Mouse (Mus musculus) heart, embryonic 11.5 days (tissue): ENCODE results near the gene Trim45. TPM values are rescaled to one million over a fixed set of nuclear protein-coding genes. Genes with fewer than 3 reads are reported as not detected.

Experiments
- ATAC-seq: fragments of 200-750 bp; cut with Nextera tagmentation; replicated peaks from 2 replicates; pipeline ENCODE4 v1.8.0; 2017; ENCODE audit warnings: moderate library complexity; ENCODE audit not compliant: insufficient number of reproducible peaks, low FRiP score, low TSS enrichment
- H3K27ac ChIP-seq: fragments of 300-500 bp; sonication (generic); 2 replicates; pipeline ENCODE4 v1.5.1; 2014; ENCODE audit warnings: mild to moderate bottlenecking, low read depth, low read length
- H3K27me3 ChIP-seq: fragments of 300-500 bp; sonication (generic); 2 replicates; pipeline ENCODE4 v1.6.1; 2014; ENCODE audit warnings: mild to moderate bottlenecking, low read length, mixed read lengths; ENCODE audit not compliant: control insufficient read depth, insufficient read depth
- H3K36me3 ChIP-seq: fragments of 300-500 bp; sonication (generic); 2 replicates; pipeline ENCODE4 v1.6.1; 2014; ENCODE audit warnings: mild to moderate bottlenecking, low read length, moderate library complexity, mixed read lengths; ENCODE audit not compliant: control insufficient read depth, insufficient read depth
- H3K4me1 ChIP-seq: fragments of 300-500 bp; sonication (generic); 2 replicates; pipeline ENCODE4 v1.6.1; 2014; ENCODE audit warnings: low read length; ENCODE audit not compliant: control insufficient read depth, insufficient read depth
- H3K4me2 ChIP-seq: fragments of 300-500 bp; sonication (generic); 2 replicates; pipeline ENCODE4 v1.6.1; 2014; ENCODE audit warnings: mild to moderate bottlenecking, moderate library complexity
- H3K4me3 ChIP-seq: fragments of 300-500 bp; sonication (generic); 2 replicates; pipeline ENCODE4 v1.5.1; 2014; ENCODE audit warnings: low read depth, low read length
- H3K9ac ChIP-seq: fragments of 300-500 bp; sonication (generic); 2 replicates; pipeline ENCODE4 v1.6.1; 2014; ENCODE audit warnings: mild to moderate bottlenecking, low read depth, low read length, moderate library complexity
- H3K9me3 ChIP-seq: fragments of 300-500 bp; sonication (generic); replicated peaks from 2 replicates; pipeline ENCODE4 v1.6.1; 2016; ENCODE audit warnings: low read length; ENCODE audit not compliant: control insufficient read depth
- WGBS: fragments of 180-500 bp; shearing (Covaris S2); extraction: QIAGEN DNeasy Blood & Tissue Kit; methylation state at CpG from one replicate; pipeline ENCODE4 v1.1.7; 2014; ENCODE audit not compliant: insufficient replicate concordance; 5-methylcytosine and 5-hydroxymethylcytosine counted together
- polyA plus RNA-seq: library from polyadenylated mRNA; unstranded; fragments of >200 nt; fragmentation: Nextera tagmentation; extraction: Ambion mirVana; gene quantifications from 2 replicates; pipeline ENCODE4 v1.2.1, GENCODE M21; 2014

Trim45 gene
- polyA plus RNA-seq, 1 experiment from 2014 or later = 3.9 TPM

DNA sequence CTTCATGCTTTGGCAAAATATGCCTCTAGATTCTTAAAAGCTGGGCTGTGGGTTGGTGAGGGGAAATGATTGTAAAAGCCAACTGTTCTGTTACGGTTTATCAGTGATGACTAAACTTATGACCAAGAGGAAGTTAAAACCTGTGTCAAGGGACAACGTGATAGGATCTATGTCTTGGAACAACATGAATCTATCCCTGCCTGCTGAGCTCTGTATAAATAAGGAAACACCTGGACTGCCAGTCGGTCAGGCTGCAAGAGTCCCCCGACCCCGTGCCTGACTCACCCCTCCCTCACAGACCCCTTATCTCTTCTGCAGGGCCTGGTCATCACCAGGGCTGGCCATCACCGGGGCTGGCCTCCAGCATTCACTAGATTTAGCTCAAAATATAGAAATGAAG, 15.9 kb upstream of the Trim45 start:
- no peak overlapping the region; the same call in 1 of the 2 replicates for H3K4me2 ChIP-seq
- H3K4me1 ChIP-seq = peaks cover 8% of the 10 kb centered on the region; the same call in 1 of the 2 replicates
- no peaks in the 10 kb centered on the region for H3K9me3 ChIP-seq
- ATAC-seq = no peak
- WGBS = 21% methylated on average over 6 of the region's 6 CpGs
- H3K9ac ChIP-seq = no peak overlapping the region
- no peak overlapping the region for H3K4me3 ChIP-seq
- H3K36me3 ChIP-seq = no peaks in the 10 kb centered on the region
- no peaks in the 10 kb centered on the region for H3K27me3 ChIP-seq
- H3K27ac ChIP-seq = no peak overlapping the region

DNA sequence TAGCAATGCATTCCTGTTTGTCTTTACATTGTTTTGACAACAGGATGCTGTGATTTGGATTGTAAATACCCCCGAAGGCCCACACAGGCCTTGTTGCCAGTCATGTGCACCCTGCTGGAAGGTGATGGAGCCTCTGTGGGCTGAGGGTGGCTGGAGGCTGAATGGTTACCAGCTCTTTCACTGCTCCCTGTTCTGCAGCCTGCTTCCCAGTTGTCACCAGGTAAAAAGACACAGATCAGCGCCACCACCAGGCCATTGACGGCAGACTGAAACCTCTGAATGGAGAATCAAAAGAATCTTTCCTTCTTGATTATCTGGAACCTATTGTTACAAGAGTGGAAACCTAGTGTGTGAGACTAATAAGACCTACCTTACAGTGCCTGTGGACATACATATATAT, 15.1 kb upstream of the Trim45 start:
- Histone ChIP-seq H3K9ac (no peak overlapping the region), H3K27ac (no peak overlapping the region), H3K4me2 (no peak overlapping the region), H3K36me3 (no peaks in the 10 kb centered on the region), H3K4me3 (no peak overlapping the region), H3K9me3 (no peaks in the 10 kb centered on the region), H3K27me3 (no peaks in the 10 kb centered on the region), H3K4me1 (peaks cover 8% of the 10 kb centered on the region; the same call in 1 of the 2 replicates)
- no peak for ATAC-seq
- 30% methylated on average over 3 of the region's 3 CpGs for WGBS

DNA sequence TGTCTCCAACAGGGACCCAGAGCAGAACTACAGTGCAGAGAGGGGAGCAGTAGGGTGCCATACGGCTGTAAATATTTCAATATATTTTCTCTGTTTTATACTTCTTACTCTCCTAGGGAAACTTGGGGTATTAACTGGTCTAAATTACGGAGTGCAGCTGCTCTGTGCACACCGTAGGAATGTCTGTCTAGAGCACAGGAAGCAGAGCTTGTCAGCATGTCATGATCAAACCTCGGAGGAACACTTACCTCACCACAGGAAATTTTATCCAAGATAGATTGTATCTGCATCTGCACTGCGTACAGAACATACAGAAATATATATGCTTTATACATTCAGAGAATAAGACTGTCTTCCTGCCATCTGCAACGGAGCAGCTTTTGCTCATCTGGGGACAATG, 13.4 kb upstream of the Trim45 start:
- ATAC-seq = no peak
- no peak overlapping the region for H3K27ac ChIP-seq

DNA sequence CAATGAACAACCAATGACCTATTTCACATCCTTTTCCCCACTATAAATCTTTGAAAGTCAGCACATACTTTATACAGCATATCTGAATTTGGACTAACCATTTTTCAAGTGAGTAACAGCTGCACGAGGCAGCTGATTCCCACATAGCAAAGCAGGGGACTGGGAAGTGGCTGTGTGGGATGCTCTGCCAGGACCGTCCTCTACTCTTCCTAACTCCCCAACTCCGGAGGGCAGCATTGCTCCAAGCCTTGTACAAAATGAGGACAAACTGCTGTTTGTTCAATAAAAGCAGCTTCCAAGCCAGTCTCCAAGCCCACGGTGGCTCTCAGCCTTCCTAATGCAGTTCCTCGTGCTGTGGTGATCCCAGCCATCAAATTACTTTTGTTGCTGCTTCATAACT, 11.4 kb upstream of the Trim45 start:
- no peak overlapping the region for H3K4me3 ChIP-seq
- H3K36me3 ChIP-seq = no peaks in the 10 kb centered on the region
- no peaks in the 10 kb centered on the region for H3K9me3 ChIP-seq
- H3K9ac ChIP-seq = no peak overlapping the region
- no peaks in the 10 kb centered on the region for H3K27me3 ChIP-seq
- ATAC-seq = no peak
- no peak overlapping the region for H3K27ac ChIP-seq
- peaks cover 8% of the 10 kb centered on the region; the same call in 1 of the 2 replicates for H3K4me1 ChIP-seq
- 58% methylated on average over 5 of the region's 5 CpGs for whole genome bisulfite sequencing
- H3K4me2 ChIP-seq = no peak overlapping the region

More for the DNA sequence above, 13.4 kb upstream of the Trim45 start:
- WGBS = 39% methylated on average over 6 of the region's 6 CpGs
- Histone ChIP-seq H3K36me3 (no peaks in the 10 kb centered on the region), H3K4me1 (peaks cover 8% of the 10 kb centered on the region; the same call in 1 of the 2 replicates), H3K9me3 (no peaks in the 10 kb centered on the region), H3K4me2 (no peak overlapping the region), H3K4me3 (no peak overlapping the region), H3K9ac (no peak overlapping the region), H3K27me3 (no peaks in the 10 kb centered on the region)

DNA sequence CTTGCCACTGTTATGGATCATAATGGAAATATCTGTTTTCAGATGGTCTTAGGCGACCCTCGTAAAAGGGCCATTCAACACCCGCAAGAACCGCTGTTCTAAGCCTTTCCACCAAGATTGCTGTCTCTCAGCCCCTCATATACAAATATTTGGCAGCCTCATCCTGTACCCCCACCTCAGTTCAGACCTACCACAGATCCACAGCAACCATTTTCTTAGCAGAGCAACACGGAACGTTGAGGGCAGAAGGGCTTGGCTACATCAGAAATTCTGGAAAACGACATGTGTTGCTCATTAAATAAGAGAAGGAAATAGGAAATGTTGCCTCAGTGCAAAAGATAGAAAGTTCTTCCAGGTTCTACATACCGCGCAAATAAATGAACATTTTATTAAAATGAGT, 11.0 kb upstream of the Trim45 start:
- H3K27me3 ChIP-seq = no peaks in the 10 kb centered on the region
- no peak overlapping the region for H3K4me3 ChIP-seq
- no peak for ATAC-seq
- H3K4me2 ChIP-seq = no peak overlapping the region
- 78% methylated on average over 9 of the region's 9 CpGs for WGBS
- H3K36me3 ChIP-seq = no peaks in the 10 kb centered on the region
- peaks cover 8% of the 10 kb centered on the region; the same call in 1 of the 2 replicates for H3K4me1 ChIP-seq
- no peak overlapping the region for H3K9ac ChIP-seq
- H3K27ac ChIP-seq = no peak overlapping the region
- H3K9me3 ChIP-seq = no peaks in the 10 kb centered on the region

DNA sequence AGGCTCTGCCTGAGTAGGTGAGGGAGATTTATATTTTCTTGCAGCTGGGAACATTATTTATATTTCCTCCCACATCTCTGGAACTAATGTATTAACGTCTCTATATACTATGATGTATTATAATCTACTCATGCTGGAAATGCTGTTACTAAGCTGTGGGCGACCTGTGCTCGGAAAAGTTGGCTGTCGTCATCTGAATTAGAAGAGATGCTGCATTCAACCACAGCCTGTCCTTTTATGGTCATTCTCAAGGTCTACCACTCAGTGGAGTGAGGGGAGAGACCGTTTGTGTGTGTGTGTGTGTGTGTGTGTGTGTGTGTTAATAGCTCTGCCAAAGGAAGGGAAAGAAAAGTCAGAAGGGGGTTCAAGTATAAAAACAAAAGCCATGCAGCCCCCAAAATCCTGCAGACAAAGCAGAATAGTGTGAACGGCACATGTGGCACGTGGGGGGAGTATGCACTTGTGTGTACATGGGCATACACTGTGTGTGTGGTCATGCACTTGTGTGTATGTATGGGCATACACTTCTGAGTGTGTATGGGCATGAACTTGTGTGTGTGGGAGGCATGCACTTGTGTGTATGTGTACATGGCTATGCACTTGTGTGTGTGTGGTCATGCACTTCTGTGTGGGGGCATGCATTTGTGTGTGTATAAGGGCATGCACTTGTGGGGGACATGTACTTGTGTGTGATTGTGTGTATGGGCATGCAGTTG, 10.3 kb upstream of the Trim45 start:
- Histone ChIP-seq H3K9me3 (no peaks in the 10 kb centered on the region), H3K4me1 (peaks cover 5% of the 10 kb centered on the region; the same call in 1 of the 2 replicates), H3K27me3 (no peaks in the 10 kb centered on the region), H3K9ac (no peak overlapping the region), H3K36me3 (no peaks in the 10 kb centered on the region), H3K4me2 (no peak overlapping the region), H3K4me3 (no peak overlapping the region), H3K27ac (no peak overlapping the region)
- ATAC-seq = no peak
- 58% methylated on average over 7 of the region's 7 CpGs for WGBS

DNA sequence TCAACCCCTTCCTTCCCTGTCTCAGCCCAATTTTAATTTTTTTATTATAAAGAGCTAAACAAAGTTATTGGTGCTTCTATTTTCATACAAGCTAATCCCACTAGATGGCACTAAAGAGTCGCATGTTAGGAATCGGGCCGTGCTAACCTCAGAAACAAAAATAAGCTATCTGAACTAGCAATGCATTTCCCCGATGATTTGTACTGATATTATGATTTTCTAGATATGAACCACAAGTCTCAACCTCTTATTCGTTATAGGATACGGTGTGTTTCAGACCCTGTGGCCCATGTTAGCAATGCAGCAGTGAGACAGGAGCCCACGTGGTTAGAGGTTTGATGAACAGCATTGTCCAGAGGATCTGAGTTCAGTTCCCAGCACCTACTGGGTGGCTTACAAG, 5.2 kb upstream of the Trim45 start:
- Histone ChIP-seq H3K4me3 (no peak overlapping the region), H3K9ac (no peak overlapping the region), H3K36me3 (no peaks in the 10 kb centered on the region), H3K4me1 (no peaks in the 10 kb centered on the region), H3K27me3 (no peaks in the 10 kb centered on the region), H3K27ac (no peak overlapping the region), H3K9me3 (no peaks in the 10 kb centered on the region), H3K4me2 (no peak overlapping the region)
- 19% methylated on average over 7 of the region's 7 CpGs for WGBS
- no peak for ATAC-seq

DNA sequence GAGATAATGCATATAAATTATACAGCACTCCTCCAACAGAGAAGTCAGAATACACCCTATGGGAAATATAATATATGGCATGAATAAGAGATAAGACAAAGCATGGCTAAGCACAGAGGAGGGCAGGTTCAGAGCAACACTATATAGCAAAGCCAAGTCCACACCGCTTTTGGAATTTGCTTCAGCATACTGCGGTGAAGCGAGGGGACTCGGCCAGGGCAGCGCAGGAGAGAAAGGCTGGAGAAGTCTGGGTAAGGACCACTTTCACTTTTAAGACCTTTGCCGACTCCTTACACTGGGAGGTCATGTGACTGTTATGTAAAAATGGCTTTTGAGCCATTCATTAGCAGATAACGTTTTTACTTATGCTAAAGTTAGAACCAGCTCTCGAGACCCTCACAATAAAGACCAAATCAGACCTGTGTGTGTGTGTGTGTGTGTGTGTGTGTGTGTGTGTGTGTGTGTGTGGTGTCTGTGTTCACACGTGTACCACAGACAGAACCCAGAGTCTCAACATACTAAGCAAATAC, 1.3 kb upstream of the Trim45 start:
- no peak overlapping the region for H3K4me3 ChIP-seq
- H3K4me1 ChIP-seq = peaks cover 8% of the 10 kb centered on the region
- 0 out of 2 replicates have a peak, but pooled peaks cover 3% of the 10 kb centered on the region for H3K36me3 ChIP-seq
- H3K27me3 ChIP-seq = no peaks in the 10 kb centered on the region
- ATAC-seq = no peak
- H3K9ac ChIP-seq = no peak overlapping the region
- no peak overlapping the region for H3K4me2 ChIP-seq
- no peak overlapping the region for H3K27ac ChIP-seq
- H3K9me3 ChIP-seq = no peaks in the 10 kb centered on the region
- 67% methylated on average over 9 of the region's 9 CpGs for WGBS
